Mouse (Mus musculus) lung, adult 18-20 months (tissue): Measurements from ENCODE around the gene Fmnl2.
A peak's percentile ranks its signal among the peaks of the same experiment; 100 is the strongest.

Experiments used
- DNase-seq, 2 experiments: peaks; one replicate each; pipeline ENCODE4 v3.0.0; 2022; ENCODE audit warnings: mixed read lengths in 2 of 2

Fmnl2 gene

DNA sequence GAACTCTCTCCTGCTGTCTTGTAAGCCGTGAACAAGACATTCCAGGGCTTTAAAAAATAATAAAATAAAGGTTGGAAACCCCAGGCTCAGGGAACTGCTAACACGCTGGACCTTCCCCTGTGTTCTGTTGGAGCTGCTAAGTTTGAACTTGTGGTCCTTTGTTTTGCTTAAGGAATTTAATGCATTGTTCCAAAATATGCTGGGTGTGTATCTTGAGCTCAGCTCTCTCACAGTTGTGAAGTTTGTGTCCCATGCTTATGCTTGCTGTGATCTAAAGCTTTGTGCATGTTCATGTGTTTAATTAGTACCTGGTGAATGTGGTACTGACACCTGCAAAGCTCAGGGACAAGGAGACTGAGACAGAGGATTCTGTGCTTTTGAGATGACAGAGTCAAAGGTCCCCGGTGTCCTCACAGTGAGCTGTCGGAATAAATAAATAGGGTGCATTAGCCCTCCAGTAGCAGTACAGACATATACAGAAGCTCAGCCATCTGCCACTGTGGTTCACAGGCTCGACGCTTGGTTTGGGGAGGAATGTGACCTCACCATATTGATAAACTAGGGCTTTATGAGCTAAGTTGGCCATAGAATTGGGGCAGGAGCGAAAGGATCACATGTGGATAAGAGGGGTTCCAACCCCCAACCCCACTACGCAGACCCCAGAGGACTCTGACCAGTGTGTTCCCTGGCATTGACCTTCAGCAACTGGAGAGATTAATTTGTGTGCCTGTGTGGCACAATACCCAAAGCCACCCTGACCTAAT is 100.3 kb downstream of the Fmnl2 start:
- no peak for DNase-seq

DNA sequence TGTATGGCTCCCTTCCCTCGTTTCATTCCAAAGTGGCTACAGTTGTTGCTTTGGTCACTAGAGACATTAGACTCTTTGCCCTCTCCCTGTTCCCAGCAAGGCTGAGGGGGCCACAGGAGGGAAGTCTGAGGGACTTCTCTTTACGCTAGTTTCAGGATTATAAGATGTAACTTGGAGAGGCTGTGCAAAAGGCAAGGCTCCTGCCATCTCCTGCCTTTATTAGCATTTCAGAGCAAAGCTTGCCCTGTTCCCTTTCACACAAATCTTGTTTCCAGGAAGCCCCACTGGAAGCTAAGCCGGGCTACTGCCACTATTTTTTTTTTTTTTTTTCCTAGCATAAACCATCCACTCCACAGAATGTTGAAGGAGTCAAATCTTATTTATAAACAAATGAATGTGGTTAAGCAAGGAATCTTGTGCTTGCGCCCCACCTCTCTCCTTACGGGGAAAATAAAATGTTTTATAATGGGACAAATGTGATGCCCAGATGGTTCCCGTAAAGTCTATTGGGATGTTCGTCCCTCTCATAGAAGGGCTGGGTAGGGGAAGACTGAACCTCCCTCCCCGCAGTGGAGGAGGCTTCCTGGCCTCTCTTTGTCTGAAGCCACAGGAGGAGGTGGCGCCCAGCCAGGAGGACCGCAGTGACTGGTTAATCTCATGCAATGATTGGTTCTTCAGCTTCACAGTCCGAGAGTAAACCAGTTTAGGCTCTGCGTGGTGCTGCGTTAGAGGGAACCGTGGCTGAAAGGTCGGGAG is 101.1 kb downstream of the Fmnl2 start:
- DNase-seq, result peak; percentile 26 to 51

DNA sequence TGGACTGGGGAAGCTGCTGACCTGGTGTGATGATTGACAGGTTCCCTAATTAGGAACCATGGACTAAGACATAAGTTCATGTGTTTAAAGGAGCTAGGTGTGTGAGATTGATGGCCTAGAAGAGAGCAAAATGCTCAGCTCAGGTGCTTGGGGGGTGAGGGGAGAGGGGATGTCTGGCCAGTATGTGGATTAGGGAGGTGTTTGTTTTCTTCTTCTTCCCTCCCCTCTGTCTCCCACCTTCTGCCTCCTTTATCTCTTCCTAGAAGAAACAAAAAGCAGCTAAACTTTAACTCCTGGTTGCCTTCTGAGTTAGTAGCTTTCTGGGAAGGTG is 101.6 kb downstream of the Fmnl2 start:
- no peak for DNase-seq

DNA sequence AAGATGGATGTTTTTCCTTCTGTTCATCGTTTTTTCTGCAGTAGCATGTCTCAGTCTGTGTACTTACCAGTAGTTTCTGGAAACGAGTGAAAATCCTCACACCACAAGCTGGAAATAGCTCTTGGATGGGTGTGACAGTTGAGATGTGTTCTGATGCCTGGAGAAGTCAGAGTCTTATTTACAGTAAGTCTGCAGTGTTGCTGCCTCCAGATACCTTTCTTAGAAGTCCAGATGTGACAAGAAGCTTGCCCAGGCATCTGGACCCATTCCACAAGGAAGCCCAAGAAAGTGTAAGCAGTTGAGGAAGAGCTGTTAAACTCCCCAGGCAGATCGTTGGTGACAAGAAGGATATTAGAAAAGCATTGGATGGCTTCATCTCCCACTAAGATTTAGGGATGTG is 102.3 kb downstream of the Fmnl2 start:
- no peak for DNase-seq

DNA sequence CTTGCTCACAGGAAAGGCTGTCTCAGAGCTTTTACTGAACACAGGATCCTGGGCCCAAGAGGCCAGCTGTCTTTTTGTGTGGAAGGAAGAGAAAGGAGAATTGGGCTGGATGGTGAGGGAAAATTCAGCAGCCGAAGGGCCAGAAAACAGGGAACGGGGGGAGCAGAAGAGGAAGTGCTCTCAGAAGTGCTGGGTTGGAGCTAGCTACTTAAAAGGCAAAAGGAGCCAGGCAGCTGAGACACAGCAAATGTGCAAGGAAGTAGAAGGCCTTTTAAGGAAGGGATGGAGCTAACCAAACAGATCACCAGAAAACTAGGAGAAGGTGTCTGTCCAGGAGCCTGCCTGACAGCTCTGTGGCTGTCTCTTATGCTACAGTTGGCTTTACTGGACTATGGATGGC is 103.0 kb downstream of the Fmnl2 start:
- DNase-seq, result no peak

DNA sequence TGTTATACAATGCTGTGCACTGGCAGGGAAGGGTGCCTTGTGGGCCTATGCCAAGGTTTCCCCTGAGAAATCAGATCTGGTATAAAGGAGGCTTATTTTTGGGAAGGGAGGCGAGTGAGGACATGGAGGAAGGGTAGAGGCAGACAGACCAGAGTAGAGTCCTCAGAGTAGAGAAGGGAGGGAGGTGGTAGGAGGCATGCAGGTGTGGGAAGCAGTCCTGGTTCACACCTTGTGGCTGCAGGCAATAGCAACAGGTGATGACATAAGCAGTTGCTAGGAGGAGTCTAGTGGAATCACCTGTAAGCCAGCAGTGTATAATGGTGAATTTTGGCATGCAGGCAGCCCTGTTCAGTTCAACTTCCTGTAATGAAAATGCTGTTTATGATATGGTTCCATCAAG is 105.8 kb downstream of the Fmnl2 start:
- DNase-seq, result no peak

DNA sequence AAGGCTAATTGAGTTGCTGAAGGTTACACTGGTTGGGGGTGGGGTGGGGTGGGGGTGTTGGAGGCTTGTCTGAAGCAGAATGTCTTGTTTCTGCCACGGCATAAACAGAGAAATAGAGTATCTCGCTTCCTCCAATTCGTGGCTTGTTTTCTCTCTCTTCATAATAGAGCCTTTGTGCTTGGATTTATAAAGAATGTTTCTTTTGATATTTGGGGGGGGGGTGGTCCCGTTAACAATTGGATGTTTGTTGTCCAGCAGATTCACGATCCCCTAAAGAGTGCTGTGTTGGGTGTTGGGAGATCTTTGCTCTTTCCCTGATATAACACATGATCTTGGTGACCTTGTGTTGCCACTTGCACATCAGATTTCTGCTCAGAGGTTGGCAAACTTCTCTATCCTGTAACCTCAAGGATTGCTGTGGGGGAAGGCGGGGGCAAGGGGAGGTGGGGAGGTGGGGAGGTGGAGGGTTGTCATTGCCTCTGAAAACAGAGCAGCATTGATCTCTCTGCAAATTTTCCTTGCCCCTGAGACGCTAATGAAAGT is 106.8 kb downstream of the Fmnl2 start:
- DNase-seq, result no peak

DNA sequence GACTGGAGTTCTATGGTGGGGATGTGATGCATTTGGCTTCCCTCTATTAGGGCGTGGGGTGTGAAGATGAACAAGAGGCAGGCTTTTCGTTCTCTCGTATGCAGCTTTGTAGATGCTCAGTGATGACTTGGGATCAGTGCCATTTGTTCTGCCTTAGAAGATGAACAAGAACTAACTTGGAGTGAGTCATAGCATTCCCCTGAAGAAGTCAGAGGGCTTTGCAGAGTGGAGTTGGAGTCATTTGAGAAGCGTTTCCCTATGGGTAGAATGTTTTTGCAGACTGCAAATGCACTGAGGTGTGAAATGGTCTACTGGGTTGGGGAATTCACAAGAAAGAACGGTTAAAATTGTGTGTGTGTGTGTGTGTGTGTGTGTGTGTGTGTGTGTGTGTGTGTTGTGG is 108.6 kb downstream of the Fmnl2 start:
- DNase-seq, result no peak

DNA sequence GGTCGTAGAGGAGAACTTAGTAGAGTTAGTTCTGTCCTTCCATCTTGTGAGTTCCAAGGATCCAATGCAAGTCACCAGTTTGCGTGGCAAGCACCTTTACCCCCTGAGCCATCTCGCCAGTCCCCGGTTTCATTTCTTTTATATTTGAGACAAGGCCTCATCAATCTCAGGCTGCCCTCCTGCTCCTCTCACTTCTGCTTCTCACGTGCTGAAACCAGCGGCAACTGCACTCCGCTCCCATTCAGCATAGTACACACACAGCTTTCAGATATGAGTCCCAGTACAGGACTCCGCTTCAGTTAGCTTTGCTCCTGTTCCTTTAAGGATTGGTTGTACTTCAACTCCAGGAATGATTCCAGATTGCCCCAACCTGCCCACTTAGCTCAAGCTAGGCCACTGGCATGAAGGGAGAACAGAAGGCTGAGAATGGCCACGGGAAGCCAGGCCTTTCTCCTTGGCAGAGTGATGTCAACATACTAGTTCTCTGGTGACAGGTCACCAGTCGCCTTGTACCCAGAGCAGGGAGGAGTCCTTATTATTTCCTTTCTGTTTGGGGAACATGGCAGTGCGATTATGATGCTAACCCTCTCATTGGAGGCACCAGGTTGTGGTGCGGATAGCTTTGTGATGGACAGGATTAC is 109.3 kb downstream of the Fmnl2 start:
- no peak for DNase-seq

DNA sequence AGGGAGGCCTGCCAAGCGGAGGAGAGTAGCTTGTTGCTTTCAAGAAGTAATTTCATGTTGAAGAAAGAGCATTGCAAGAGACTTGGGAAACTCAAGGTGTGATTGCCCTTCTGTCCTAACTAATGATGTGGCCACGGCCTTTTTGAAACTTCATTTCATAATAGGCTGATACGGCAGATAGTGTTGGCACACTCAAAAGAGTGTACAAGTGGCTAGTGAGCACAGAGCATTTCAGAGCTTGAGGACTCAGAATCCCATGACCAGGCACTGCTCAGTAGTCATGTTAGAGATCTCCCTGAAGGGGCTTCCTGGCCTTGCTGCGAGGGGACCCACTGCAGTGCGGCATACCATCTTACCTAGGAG is 109.8 kb downstream of the Fmnl2 start:
- no peak for DNase-seq

DNA sequence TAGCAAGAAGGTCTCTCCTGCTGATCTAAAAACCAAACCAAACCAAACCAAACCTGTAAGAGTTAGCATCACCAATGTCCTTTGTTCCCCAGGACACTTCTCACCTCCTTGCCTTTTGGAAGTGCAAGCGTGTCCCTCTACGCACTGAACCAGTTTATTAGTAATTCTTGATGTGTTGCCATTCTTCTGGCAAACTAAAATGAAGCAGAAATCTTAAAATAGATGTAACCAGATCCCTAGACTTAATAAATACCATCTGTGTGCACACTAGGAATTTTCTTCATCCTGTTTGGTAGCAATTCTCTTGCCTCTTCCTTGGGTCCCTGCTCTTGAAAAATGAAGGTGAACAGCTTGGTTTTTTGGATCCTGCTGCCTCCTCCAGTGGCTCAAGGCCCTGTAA is 111.2 kb downstream of the Fmnl2 start:
- DNase-seq, result no peak

DNA sequence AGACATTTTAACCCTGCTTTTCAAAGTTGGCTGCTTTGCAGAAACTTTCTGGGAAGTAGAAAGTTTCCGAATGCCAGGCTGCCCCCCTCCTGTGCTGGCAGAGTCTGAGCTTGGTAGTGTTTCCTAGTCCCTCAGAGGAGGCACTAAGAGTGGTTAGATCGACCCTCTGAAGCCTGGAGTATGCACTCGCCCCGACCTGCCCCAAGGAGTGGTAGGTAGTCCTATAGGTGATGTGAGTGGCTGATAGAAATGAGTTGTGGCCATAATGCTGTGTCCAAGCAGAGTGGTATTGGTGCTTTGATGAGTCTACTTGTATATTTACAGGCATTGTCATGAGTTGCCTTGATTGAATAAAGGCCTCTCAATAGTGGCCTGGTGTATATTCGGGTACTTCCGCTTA is 116.4 kb downstream of the Fmnl2 start:
- DNase-seq, result no peak

DNA sequence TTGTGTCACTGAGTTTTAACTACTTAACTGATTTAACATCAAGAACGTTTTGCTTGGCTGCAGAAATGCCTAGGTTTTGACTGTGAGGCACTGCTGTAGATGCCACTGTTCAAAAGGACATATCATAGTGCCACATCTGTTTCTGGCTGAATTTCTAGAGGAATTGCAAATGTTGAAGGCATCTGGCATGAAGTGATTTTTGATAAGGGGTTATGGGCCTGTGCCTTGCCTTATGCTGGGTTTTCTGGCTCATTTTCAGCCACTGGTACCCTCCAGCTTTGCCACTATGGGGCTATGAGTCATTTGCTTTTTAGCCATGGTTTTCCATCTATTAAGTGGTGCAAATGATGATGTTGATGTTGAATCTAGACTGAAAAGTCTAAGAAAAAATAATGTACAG is 117.1 kb downstream of the Fmnl2 start:
- DNase-seq, result no peak

DNA sequence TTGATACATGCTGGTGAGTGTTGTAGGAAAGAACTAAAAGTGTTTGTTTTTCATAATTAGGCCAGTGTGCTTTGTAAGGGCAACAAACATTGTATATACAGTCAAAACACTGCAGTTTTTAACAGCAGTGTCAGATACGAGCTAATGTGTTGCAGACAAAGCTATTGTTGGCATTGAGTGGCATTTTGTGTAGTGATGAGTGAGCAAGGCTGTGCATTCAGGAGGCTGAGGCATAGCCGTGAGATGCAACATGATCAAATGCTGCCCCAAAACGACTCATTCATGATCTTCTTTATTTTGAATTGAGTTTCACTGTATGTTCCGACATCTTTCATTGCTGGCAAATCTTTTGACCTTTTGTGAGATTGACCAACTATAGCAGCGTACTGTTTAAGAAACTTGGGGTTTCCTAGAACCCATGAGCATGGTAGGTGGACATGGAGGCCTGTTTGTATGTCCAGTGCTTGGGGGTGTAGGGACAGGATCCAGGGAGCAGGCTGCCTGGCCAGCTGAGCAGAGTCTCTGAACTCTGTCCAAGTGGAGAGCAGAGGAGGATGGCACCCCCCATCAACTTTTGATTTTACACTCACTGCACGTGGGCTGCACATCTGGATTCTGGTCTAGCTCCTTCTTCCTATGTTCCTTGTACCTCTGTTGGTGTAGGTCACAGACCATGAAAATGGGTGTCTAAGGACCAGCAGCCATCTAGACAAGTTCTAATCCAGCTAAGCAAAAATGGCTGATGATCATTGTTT is 120.4 kb downstream of the Fmnl2 start:
- DNase-seq, result no peak

DNA sequence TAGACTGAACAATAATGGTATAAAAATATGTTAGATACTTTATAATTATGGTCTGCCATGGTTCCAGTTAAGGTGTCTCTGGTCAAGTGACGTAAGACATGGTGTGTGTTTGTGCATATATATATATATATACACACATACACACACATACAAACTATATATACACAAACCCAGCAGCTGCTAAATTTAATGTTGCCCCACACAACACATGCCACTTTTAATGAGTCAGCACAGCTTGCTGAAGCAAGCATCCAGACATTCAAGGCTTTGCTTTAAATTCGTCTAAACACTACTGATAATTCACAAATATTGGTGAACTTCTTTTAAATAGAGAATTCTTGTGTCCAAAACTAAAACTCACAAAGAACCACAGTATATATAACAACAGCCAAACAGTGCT is 121.1 kb downstream of the Fmnl2 start:
- DNase-seq, result no peak

DNA sequence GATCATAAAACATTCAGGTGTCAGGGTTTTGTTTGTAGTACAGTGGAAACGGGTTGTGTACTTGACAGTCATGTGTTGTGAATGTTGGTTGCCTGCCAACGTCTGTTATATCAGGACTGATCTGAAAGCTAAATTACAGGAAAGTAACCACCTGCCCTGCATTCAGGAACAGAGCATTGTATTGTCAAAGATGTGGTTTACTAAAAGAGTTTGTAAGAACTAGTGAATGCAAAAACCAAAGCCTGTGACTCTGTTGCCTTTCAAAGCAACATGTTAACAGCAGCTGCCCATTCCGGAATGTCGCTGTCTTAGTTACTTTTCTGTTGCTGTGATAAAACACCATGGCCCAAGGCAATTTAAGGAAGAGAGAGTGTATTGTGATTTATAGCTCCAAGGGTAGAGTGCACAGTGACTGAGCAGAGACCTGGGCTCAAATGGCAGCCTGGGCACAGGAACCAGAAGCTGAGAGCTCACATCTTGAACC is 121.7 kb downstream of the Fmnl2 start:
- DNase-seq, result peak in 1 of 2 experiments; percentile 38

DNA sequence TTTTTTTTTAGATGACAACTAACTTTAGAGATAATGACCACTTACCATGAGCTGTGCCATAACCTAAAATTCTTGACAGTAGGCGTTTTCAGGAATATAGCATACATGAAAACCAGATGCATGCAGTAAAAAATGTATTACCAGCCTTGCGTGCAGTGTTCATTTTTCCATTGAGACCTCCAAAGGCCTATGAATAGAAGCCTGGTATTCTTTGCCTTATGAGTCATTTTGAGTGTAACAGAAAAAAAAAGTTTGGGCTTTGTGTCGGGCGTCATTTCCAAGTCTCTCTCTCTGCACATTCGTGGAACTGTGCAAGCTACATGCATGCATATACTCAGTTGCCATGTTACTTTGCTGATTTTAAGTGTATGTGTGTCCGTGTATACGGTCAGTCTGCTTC is 123.5 kb downstream of the Fmnl2 start:
- DNase-seq, result no peak

DNA sequence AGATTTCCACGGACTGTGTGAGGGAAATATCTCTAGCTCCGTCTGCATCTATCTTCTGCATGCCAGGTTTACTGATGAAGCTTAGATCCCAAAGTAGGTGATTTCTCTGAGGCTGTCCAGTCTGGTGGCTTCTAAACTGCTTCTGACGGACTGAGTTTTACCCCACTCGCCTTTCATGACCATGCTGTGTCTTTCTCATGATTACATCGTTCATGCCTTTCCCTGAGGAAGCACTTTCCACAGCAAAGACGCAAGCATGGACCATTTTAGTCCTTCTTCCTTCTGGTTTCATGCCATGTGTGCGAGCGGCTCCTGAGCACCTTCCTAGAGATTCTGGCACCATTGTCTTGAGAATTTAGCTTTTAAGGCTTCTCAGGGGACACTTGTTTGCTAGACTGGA is 123.9 kb downstream of the Fmnl2 start:
- DNase-seq, result no peak

DNA sequence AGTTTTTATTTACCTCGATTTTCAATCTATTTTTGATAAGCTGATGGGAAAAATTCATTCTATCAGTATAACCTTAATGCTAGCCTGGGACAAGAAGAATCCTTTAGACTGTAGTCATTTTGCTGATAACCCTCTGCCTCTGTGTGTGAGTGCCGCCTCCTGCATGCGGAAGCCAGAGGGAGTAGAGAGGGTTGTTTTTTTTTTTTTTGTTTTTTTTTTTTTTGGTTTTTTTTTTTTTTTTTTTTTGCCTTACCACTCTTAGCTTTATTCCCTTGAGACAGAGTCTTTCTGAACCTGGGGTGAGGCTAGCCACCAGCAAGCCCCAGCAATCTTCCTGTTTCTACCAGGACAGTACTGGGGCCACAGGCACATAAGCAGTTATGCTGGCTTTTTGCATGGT is 124.8 kb downstream of the Fmnl2 start:
- DNase-seq, result no peak

DNA sequence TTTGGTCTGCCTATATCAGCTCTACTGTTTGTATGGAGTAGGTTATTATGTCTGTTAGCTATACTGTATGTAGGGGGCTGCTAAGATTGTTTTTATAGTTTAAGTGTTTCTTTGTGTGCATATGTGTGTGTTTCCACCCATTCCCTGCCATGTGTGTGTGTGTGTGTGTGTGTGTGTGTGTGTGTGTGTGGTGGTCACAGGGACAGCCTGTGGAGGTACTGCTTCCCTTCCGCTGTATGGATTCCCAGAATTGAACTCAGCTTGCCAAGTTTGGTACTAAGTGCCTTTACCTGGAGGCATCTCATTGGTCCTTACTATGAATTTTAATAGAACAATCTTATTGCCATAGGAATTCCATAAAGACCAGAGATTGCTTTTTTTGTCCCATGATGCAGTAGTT is 126.9 kb downstream of the Fmnl2 start:
- no peak for DNase-seq

DNA sequence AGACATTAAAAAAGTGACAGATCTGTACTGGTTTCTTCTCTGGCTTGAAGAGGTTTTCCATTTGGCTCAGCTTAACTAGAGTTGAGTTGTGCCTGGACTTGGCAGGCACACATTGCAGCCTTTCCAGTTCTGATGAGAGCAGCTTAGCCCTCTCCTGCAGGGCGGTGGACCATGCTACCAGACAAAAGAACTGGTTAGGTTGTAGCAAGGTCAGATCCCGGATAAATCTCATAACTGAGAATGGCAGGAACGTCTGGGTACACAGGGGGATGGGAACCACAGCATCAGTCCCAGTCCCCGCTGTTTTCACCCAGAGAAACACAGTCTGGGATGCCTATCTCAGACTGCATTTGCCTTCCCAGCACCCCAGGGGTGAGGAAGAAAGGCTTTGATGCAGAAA is 127.5 kb downstream of the Fmnl2 start:
- no peak for DNase-seq

DNA sequence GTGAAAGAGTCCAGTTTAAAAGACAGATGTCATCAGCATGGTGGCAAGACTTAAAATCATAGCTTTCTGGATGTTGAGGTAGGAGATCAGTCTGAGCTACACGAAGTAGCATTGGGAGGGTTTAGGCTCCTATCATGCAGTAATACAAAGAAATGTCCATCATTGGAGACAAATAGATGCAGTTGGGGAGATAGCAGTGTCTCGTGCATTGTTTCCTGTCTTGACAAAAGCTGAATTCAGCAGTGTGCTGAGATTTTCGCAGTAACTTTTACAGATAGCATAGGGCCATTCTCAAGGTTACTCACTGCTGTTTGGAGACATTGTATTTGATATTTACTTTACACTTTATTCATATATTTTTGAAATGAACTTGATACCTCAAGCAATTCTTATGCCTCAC is 128.7 kb downstream of the Fmnl2 start:
- DNase-seq, result no peak

DNA sequence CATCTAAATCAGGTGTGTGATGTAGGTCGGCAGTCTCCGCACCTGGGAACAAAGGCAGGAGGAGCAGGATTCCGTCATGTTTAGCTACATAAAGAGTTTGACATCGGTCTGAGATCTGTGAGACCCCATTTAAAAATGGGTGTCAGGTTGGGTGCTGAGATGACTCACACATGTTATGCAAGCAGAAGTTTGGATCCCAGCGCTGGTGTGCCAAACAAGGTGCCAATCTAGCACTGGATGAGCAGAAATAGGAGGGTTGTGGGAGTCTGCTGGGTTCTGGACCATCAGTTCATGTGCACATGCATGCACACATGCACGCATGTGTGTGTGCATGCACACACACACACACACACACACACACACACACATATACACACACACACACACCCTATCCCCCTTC is 129.4 kb downstream of the Fmnl2 start:
- DNase-seq, result no peak
